Mouse (Mus musculus) hindbrain, postnatal 0 days (tissue): ENCODE measurements at regions not wholly inside any gene's neighbourhood (a gene's known extent, or its start where the extent isn't known, plus 50 kb on each side); places are given as distances from the start of the nearest gene placed in this dataset.

ENCODE experiments used
- ATAC-seq: fragments of 200-750 bp; cut with Nextera tagmentation; 2 replicates; pipeline ENCODE4 v1.8.0; 2017; ENCODE audit warnings: mild to moderate bottlenecking, moderate TSS enrichment, moderate library complexity
- DNase-seq: peaks from one replicate; pipeline ENCODE4 v3.0.0-alpha.2; 2015; ENCODE audit warnings: low spot score
- H3K27ac ChIP-seq: fragments of 300-500 bp; sonication (generic); 2 replicates; pipeline ENCODE4 v1.5.1; 2014; ENCODE audit warnings: mild to moderate bottlenecking
- H3K27me3 ChIP-seq: fragments of 300-500 bp; sonication (generic); 2 replicates; pipeline ENCODE4 v1.6.1; 2014; ENCODE audit warnings: low read length, mixed read lengths; ENCODE audit not compliant: insufficient read depth
- H3K36me3 ChIP-seq: fragments of 300-500 bp; sonication (generic); 2 replicates; pipeline ENCODE4 v1.6.1; 2014; ENCODE audit warnings: low read length, mixed read lengths; ENCODE audit not compliant: insufficient read depth
- H3K4me1 ChIP-seq: fragments of 300-500 bp; sonication (generic); 2 replicates; pipeline ENCODE4 v1.6.1; 2014; ENCODE audit warnings: antibody characterized with exemption, low read length, mixed read lengths; ENCODE audit not compliant: insufficient read depth
- H3K4me2 ChIP-seq: fragments of 300-500 bp; sonication (generic); 2 replicates; pipeline ENCODE4 v1.6.1; 2014; ENCODE audit warnings: low read depth, mild to moderate bottlenecking, low read length, moderate library complexity, mixed read lengths
- H3K4me3 ChIP-seq: fragments of 300-500 bp; sonication (generic); 2 replicates; pipeline ENCODE4 v1.5.1; 2014; ENCODE audit warnings: low read length
- H3K9ac ChIP-seq: fragments of 300-500 bp; sonication (generic); replicated peaks from 2 replicates; pipeline ENCODE4 v1.6.1; 2014; ENCODE audit warnings: mild to moderate bottlenecking, low read length, moderate library complexity, mixed read lengths
- H3K9me3 ChIP-seq: fragments of 300-500 bp; sonication (generic); 2 replicates; pipeline ENCODE4 v1.6.1; 2016; ENCODE audit warnings: low read length, mixed read lengths
- CTCF ChIP-seq: IDR thresholded peaks from 2 replicates; pipeline ENCODE4 v1.5.1; 2016; ENCODE audit warnings: antibody characterized with exemption, control low read depth, low read depth
- WGBS: fragments of 180-500 bp; shearing (Covaris S2); extraction: QIAGEN DNeasy Blood & Tissue Kit; methylation state at CpG from one replicate; pipeline ENCODE4 v1.1.7; 2014; 5-methylcytosine and 5-hydroxymethylcytosine counted together

DNA sequence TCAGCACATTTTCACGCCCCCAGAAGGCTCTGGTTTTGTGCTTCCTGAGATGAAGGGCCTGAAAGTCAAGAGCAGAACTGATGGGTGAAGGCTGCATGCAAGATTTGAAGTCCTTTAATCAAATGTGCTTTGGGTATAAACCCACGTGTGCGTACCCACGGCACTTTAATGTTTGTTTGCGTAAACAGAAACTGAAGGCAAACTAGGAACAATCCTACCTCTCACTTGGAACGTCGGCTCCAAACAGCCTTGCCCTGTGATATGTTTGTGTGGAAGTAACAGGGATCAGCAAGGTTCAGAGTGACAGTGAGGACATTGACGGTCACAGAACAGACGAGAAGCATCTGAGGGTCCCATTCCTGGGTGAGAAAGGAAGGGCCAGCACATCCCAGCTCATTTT is 333.3 kb downstream of the Cd83 start:
- Histone ChIP-seq H3K4me1 (no peaks in the 10 kb centered on the region), H3K27ac (no peak overlapping the region), H3K36me3 (no peaks in the 10 kb centered on the region), H3K27me3 (no peaks in the 10 kb centered on the region), H3K4me2 (no peak overlapping the region), H3K9me3 (no peaks in the 10 kb centered on the region), H3K9ac (no peak overlapping the region), H3K4me3 (no peak overlapping the region)
- no peak for TF ChIP-seq CTCF
- 83% methylated on average over 9 of the region's 9 CpGs for WGBS
- DNase-seq = no peak
- no peak for ATAC-seq

DNA sequence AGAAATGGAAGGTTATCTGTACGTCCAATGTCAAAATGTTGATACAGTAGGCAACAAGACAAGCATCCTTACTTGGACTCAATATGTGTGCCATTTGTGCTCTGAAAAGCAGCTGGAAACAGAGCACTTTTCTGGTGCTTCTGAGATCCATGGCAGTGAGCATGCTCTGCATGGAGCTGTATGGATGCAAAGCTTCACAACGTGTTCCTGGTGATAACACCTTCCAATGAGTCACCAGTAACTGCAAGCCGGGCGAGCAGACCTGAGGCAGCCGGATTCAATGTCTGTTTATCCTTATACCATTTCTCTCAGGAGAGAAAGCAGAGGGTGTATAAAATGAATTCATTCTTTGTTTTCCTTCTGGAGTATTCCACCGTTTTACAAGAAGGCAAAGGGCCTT is 334.3 kb downstream of the Cd83 start:
- no peak overlapping the region for H3K27ac ChIP-seq
- no peak for TF ChIP-seq CTCF
- H3K9me3 ChIP-seq = no peaks in the 10 kb centered on the region
- H3K9ac ChIP-seq = no peak overlapping the region
- 87% methylated on average over 6 of the region's 6 CpGs for WGBS
- H3K4me1 ChIP-seq = no peaks in the 10 kb centered on the region
- H3K4me3 ChIP-seq = no peak overlapping the region
- DNase-seq (no peak), ATAC-seq (no peak)
- H3K4me2 ChIP-seq = no peak overlapping the region
- H3K27me3 ChIP-seq = no peaks in the 10 kb centered on the region
- no peaks in the 10 kb centered on the region for H3K36me3 ChIP-seq

DNA sequence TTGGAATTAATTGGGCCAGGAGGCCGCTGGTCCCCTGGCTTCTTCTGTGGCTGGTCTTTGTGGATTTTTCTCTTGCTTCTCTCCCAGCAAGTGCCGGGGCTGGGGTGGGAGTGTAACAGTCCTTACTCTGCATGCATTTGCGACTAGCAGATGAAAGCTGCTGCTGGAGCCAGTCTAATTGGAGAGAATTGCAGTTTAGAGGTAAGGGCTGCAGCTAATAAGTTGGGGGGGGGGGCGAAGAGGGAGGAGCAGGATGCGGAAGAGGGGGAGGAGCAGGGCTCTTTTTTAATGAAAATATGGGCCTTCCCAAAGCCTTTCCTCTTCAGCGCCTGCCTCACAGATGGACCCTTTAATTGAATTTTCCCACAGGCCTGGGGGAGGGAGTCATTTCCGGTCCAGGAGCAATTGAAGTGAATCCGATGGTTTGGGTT is 336.7 kb downstream of the Cd83 start:
- H3K27ac ChIP-seq = 0 out of 2 replicates have a peak overlapping the region, but pooled peaks have one; percentile 29
- no peak overlapping the region for H3K4me3 ChIP-seq

DNA sequence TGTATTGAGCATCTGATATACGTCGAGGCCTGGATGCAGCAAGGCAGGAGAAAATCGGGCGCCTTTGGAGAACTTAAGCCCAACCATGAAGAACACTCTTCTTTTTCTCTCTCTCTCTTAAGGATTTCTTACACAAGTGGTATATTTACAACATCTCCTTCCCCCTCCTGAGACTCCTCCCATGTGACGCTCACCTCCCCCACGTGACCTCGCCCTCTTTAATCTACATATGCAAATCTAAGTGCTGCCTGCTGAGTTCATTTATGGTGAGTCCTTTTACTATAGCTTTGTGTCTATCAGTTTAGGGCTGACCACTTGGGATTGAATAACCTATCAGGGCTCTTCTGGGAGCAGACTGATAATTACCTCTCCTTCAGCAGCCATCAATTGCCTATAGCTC is 337.4 kb downstream of the Cd83 start:
- no peak overlapping the region for H3K4me2 ChIP-seq
- no peaks in the 10 kb centered on the region for H3K36me3 ChIP-seq
- no peaks in the 10 kb centered on the region for H3K4me1 ChIP-seq
- H3K9me3 ChIP-seq = no peaks in the 10 kb centered on the region
- no peak for TF ChIP-seq CTCF
- no peak for DNase-seq
- 68% methylated on average over 7 of the region's 7 CpGs for WGBS
- H3K27me3 ChIP-seq = no peaks in the 10 kb centered on the region
- H3K27ac ChIP-seq = no peak overlapping the region
- no peak overlapping the region for H3K9ac ChIP-seq
- ATAC-seq = no peak
- H3K4me3 ChIP-seq = no peak overlapping the region

More for the DNA sequence above, 336.7 kb downstream of the Cd83 start:
- TF ChIP-seq CTCF = no peak
- H3K4me2 ChIP-seq = no peak overlapping the region
- ATAC-seq (peak; percentile 51; the same call in 1 of the 2 replicates), DNase-seq (peak; percentile 53)
- H3K36me3 ChIP-seq = no peaks in the 10 kb centered on the region
- H3K27me3 ChIP-seq = no peaks in the 10 kb centered on the region
- H3K4me1 ChIP-seq = no peaks in the 10 kb centered on the region
- H3K9ac ChIP-seq = no peak overlapping the region
- WGBS = 19% methylated on average over 7 of the region's 8 CpGs
- H3K9me3 ChIP-seq = no peaks in the 10 kb centered on the region

DNA sequence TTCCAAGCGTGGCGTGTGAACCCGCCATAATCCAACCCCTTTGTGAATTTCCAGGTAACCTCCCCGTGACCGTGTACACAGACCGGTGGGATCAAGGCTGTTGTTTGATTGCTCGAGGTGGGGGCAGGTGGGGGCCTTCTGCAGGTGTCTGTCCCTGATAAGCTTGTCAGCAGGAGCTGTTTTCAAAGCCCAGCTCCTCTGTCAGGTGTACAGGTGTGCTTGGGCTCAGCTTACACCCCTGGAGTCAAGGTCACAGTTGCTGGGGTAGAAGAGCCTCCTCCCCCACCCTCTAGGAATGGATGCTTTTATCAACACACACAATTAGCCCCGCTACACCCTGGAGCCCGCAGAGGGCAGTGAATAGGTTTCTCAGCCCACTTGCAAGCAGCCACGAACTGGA is 341.6 kb downstream of the Cd83 start:
- no peaks in the 10 kb centered on the region for H3K4me1 ChIP-seq
- H3K27me3 ChIP-seq = no peaks in the 10 kb centered on the region
- no peak overlapping the region for H3K4me2 ChIP-seq
- H3K27ac ChIP-seq = no peak overlapping the region
- no peaks in the 10 kb centered on the region for H3K36me3 ChIP-seq
- H3K9me3 ChIP-seq = no peaks in the 10 kb centered on the region
- 47% methylated on average over 10 of the region's 10 CpGs for WGBS
- ATAC-seq (no peak; the same call in 1 of the 2 replicates), DNase-seq (no peak)
- H3K4me3 ChIP-seq = no peak overlapping the region
- H3K9ac ChIP-seq = no peak overlapping the region
- no peak for TF ChIP-seq CTCF

DNA sequence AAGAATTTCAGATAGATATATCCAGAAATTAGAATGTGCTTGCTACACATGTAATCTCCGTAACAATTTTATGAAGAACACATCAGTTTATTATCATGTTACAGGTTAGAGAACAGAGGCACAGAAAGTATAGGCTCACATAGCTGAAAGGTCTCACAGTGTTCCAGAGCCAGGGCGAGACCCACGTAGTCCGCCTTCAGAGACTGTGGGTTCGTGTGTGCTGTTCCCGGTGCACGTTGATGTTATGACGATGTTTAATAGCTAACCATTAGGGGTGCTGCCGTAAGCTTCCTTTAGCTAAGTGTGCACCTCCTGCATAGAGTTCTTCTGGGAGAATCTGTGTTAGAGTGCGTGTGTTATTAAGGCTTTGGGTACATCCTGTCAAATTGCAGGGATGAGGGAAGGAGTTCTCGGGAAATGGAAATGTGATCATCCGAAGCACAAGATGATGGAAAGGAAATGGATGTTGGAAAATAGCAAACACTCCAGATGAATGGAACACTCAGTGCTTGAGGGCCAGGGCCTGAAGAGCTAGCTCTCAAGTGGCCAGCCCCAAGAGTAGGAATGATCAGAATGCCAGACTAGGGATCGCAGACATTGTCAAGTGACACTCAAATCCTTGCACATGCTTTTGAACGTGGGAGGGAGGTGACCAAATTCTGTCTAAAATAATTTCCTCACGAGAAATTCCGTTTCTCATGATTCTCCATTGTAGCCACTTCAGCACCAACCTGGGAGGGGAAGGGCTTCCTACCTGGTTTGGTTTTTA is 344.1 kb downstream of the Cd83 start:
- Histone ChIP-seq H3K4me2 (no peak overlapping the region), H3K27me3 (no peaks in the 10 kb centered on the region), H3K4me3 (no peak overlapping the region), H3K4me1 (no peaks in the 10 kb centered on the region), H3K27ac (no peak overlapping the region), H3K36me3 (no peaks in the 10 kb centered on the region), H3K9ac (no peak overlapping the region), H3K9me3 (no peaks in the 10 kb centered on the region)
- no peak for ATAC-seq
- WGBS = 92% methylated on average over 16 of the region's 16 CpGs
- DNase-seq = no peak
- TF ChIP-seq CTCF = no peak

DNA sequence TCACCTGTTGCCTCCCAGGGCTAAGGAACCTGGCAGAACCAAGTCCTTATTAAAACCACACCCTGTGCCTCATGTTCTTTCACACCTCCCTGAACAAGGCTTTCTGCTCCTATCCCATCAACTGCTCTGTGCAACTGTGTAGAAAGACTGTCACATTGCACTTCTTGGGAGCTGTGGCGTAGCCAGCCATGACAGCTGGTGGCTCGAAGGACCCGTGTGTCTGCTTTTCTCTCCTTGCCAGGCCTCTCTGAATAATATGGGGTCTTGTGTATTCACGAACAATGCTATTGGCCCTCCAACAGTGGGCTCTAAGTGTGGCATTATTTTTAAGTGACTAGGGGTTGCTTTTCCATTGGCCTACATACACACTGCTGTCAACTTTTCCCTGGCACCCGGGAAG is 347.3 kb downstream of the Cd83 start:
- Histone ChIP-seq H3K27ac (no peak overlapping the region), H3K27me3 (no peaks in the 10 kb centered on the region), H3K4me3 (no peak overlapping the region), H3K4me1 (no peaks in the 10 kb centered on the region), H3K9ac (no peak overlapping the region), H3K36me3 (no peaks in the 10 kb centered on the region), H3K4me2 (no peak overlapping the region), H3K9me3 (no peaks in the 10 kb centered on the region)
- no peak for TF ChIP-seq CTCF
- DNase-seq = peak; percentile 31
- WGBS = 61% methylated on average over 5 of the region's 5 CpGs
- ATAC-seq = peak; percentile 21; the same call in 1 of the 2 replicates
